Mouse (Mus musculus) frontal cortex, postnatal 10 days (tissue): ENCODE measurements around the gene Tshz2.

Source experiments
- DNase-seq, 2 experiments: peaks; one replicate each; pipeline ENCODE4 v3.0.0; 2022; ENCODE audit warnings: low spot score in 2 of 2, mixed read lengths in 1 of 2

The Tshz2 gene

GRCm38 (mm10) chr2:169630070-169630469 is 2.7 kb upstream of the Tshz2 start:
- no peak for DNase-seq

DNA sequence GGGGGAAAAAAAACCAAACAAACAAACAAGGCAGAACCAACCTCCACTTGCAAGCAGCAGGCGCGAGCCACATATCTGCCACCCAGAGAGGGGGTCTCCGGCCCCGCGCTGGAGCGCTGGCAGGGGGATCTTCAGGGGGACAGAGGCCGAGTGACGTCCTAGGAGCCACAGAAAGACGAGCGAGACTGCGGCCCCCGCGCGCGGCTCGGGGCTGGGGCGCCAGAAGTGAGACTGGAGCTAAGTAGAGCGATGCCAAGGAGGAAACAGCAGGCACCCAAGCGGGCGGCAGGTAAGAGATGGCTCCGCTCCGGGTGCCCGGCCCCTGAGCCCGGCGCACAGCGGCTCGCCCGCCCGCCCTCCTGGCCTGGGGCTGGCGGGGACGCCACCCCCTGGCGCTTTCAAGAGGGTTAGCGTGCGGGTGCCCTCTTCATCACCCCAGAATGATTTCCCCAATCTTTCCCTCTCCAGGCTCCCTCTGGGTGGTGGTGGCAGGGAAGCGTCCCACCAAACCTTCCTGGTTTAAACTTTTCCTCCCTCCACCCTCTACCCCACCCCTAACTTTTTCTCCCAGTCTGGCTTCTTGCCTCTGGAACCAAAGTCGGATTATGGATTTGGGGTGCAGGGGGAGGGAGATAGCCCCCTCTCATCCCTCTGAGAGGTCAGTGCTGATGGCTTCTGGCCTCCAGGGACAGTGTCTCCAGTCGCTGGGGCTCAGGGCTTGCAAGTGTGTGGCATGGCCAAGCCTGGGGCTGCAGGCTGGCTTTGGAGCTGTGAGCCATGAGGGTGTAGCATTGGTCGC is 877 bp downstream of the Tshz2 start:
- no peak for DNase-seq

DNA sequence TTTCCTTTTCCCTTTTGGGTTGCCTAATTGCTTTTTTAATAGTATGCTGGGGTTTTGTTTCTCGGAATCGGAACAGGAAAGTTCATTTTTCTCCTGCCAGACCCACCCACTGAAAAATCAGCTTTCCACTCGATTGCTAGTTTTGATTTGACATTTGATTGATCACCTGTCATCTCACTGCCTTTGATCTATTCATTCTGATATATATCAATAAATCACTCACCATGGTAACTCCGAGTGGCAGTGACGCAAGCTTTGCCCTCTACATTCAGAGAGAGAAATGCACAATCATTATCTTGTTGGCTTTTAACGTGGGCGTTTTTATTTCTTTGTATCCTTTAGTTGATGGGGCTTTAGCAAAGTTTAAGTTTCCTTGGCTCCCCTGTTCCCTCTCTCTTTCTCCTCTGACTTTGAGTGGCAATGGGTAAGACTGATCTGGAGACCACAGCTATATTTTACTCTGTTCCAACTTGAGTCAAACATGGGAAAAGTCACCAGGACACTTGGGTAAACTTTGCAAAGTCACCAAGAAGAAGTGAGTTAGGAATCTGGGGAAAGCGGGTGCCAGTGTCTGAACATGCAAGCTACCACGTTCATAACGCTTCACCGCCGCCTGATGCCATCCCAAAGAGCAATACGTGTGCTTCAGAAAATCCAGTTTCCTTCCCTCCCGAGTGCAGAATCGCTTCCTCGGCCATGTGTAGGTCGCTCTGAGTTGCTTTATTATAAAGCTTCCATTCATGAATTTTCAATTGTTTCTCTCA is 2.0 kb downstream of the Tshz2 start:
- DNase-seq, result no peak

DNA sequence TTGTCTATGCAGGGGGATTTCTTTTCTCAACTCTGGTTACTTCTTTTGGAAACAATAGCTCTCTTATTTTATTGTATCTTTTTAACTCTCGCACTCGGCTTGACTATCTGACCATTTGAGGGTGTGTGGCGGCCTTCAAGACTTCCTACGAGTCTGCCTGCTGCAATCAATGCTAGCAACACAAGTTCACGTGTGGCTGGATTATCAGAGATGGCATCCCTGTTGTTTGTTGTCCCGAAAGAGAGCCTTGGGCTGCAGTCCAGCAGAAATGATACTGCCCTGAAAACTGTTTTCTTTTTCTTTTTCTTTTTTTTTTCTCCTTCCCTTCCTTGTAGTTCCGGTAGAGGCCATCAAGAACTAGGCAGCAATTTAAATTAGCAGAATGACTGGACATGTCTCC is 2.6 kb downstream of the Tshz2 start:
- DNase-seq, result no peak

- DNase-seq, result no peak
These were observed 3.6 kb downstream of the Tshz2 start for GRCm38 (mm10) chr2:169636414-169636813.

DNA sequence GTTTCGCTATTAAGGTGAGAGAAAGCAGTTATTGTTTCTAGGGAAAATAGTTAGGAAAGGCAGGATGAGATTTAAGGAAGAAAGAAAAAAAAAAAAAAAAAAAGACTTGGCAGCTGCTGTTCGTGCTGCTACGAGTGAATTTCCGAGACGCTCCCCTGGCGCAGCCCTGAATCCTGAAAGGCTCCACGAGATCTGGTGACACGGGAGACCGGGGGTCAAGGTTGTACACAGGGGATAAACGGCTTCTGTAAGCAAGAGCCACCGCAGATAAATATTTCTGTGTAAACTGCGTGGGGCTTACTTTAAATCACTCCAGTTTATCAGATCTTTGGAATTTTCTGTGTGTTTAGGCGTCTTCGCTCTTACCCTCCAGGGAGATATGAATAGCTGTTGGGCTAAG is 8.7 kb downstream of the Tshz2 start:
- DNase-seq, result no peak

DNA sequence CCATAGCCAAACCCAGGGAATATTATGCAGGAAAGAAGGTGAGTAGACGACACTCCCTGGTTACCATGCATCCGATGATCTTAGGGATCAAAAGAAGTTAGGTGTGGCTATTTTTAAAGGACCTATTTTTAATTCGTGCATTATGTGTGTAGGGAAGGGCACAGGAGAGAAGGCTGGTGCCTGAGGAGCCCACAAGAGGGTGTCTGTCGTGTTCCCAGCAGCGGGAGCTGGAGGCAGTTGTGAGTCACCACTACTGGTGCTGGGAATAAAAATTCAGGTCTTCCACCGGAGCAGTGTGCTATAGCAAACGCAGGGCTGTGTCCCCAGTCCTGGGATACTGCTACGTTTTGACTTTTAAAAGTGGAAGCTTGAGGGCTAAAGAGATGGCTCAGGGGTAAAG is 9.6 kb downstream of the Tshz2 start:
- DNase-seq, result no peak

- DNase-seq, result no peak
These were observed 14.3 kb downstream of the Tshz2 start for GRCm38 (mm10) chr2:169647091-169647490.

DNA sequence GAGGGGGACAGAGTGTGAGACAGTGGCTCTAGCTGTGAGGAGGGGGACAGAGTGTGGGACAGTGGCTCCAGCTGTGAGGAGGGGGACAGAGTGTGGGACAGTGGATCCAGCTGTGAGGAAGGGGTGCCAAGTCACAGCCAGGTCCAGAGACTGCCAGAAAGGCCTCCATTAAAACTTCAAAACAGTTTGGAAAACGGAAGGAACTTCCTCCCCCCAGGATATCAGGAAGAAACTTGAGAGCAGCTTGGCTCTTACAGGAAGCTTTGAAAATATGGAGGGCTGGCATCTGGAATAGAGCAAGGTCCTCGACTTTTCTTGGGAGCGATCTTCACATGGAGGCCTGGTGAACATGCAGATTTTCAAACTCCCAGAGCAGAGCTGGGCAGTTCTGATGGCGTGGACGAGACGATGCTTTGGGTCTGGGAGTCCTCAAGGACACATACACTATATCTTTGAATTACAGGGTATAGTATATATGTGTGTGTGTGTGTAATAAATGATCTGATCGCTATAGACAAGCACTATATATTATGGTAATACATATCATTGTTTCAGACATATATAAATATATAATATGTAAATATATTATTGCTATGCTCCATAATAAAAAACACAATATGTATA is 16.6 kb downstream of the Tshz2 start:
- DNase-seq, result no peak

GRCm38 (mm10) chr2:169653282-169653681 is 20.5 kb downstream of the Tshz2 start:
- no peak for DNase-seq

DNA sequence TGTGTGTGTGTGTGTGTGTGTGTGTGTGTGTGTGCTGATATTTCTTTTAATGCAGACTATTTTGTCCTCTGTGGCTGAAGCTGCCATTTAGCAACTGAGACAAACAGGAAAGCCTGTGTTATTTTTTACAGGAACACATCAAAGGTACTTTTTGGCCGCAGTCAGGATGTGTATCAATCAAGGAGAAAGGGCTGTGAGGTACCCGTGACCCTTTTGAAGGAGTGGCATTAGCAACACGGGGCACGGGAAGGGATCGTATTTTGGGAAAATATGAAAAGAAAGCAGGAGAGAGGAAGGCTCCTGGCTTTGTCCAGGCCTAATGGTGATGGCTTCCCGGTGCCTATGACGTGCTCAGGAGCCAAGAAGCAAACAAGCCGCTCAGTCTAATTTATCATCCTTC is 31.0 kb downstream of the Tshz2 start:
- no peak for DNase-seq

DNA sequence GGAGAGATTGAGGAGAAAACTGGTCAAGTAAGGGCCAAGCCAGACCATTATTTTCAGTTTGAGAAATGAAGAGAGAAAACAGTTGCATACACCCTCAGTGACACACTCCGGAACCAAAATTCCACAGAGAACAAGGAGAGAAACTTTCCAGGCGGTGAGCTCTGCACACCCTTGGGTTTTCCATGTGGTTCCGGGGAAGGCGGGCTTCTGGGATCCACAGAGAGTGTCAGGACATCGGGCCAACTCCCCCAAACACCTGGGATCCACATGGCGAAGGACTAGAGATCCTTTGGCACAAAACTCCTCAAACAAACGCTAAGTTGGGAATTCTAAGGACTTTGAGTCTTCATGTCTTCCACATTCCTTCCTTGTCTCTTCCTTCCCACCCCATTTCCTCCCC is 38.5 kb downstream of the Tshz2 start:
- DNase-seq, result no peak

GRCm38 (mm10) chr2:169673786-169674185 is 41.0 kb downstream of the Tshz2 start:
- no peak for DNase-seq

DNA sequence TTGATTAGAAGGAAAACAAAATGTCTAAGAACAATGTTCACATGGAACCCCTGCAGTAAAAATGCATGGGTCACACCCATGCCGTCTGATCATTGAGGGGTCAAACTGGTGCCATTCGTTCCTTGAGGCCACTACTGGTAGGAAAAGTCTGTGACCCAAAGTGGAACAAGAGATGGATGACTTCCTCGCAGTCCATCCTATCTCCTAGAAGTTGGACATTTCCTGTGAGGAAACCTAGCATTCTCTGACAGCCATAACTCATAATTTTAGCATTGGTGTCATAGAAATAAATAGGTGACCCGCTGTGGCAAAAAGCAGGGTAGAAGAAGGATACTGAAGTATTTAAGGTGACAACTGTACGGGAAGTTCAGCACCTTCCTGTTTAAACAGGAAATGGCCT is 41.4 kb downstream of the Tshz2 start:
- no peak for DNase-seq

- DNase-seq, result no peak
These were observed 46.5 kb downstream of the Tshz2 start for GRCm38 (mm10) chr2:169679264-169679663.

GRCm38 (mm10) chr2:169679951-169680350 is 47.1 kb downstream of the Tshz2 start:
- DNase-seq, result no peak

DNA sequence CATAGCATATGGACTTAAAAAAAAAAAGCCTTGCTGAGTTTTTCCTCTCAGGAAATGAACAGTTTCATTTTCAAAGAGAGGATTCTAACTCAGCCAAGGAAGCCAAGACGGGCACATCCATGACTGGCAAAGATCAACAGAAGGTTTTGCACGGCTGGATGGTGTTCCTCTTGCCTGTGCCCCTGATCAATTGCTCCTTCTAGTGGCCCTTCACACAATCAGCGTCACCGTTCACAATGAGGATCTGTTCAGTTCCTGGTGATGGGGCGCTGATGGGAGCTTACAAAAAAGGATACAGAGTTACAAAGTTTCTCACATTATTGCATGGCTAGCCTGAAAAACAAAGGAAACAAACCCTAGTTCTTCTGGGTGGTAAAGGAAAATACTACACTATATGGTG is 52.4 kb downstream of the Tshz2 start:
- DNase-seq, result no peak

DNA sequence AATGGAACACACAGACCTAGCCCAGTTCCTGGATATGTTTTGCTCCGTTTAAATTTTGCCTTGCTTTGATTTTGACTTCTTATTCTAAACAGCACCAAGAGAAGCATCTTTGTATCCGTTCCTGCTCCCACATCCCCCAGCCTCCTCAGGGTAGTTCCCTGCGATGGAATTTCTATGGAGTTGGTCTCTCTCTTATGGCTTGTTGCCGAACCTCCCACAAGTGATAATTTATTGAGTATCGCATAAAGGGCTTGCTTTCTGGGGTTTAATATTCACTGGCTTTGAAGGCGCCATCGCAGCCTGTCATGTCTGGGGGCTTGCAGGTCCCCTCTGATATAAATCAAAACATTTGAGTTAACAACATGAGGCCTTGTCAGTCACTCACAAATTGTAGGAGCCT is 52.9 kb downstream of the Tshz2 start:
- DNase-seq, result no peak

DNA sequence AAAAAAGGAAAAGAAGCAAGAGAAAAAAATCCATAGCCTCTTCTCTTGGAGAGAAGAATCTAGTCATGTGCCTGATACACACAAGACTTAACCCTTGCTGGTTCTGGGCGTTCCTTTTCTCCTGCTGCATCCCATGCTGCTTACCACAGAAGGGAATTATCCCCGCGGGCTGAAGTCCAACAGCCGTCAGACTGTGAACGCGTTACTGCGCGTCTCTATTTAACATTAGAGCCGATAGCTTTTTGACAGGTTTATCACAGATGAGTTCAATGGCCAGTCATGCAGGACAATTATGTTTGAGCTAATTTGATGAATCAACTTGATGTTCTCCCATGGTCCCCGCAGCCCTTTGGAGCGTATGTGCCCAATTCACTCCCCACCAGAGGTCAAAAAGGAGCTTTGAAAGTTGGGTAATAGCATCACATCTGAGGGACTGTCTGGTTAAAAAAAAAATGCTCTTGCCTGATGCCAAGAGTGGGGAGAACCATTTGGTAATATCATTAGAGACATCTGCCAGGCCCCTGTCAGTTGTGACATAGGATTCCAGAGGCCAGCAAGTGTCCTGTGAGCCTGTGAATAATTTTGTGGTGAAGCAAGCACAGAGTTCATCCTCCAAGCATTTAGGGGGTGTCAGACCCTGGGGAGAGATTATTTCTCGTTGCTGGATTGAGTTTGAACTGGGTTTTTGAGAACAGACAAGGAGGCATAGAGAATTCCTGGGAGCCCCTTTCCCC is 54.1 kb downstream of the Tshz2 start:
- DNase-seq, result no peak

DNA sequence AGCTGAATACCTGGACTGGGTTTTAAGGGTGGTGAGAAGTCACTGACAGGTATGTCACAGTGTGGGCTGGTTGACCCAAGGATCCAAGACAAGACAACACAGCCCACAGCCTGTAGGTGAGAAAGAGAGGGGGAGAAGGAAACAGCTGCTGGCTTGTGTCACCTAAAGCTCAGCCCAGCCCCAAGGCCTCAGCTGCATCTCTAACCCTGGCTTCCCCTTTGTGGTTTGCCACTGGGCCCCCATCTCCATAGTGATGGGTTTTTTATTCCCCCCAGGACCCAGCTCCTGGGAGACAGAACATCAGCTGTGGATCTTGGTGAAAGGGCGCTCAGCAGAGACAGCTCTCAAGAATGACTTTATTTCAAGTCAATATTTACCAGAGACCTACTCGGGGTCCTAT is 57.2 kb downstream of the Tshz2 start:
- no peak for DNase-seq

DNA sequence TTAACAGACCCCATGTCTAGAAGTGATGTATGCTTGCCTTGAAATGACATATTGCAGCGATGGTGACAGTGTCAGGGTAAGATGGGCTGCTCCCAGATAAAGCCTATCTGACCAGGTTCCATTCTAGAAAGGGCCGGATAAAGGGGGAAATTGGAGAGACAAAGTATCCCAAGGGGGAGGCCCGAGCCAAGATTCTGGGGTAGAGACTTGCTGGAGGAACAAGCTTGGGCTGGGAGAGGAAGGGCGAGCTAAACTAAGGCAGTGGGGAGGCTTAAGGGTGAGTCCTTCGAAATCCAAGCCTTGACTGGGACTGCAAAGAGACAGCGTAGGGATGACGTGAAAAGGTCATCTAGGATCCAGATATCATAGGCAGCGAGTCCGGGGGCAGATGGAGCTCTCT is 61.7 kb downstream of the Tshz2 start:
- no peak for DNase-seq

GRCm38 (mm10) chr2:169695025-169695424 is 62.2 kb downstream of the Tshz2 start:
- no peak for DNase-seq
